Mouse (Mus musculus): ENCODE data around the gene Spred1.
A peak's percentile ranks its signal among the peaks of the same experiment; 100 is the strongest.

Spred1 gene

GRCm38 (mm10) chr2:117121212-117121983 is at the start of gene Spred1:
TSS of gene Spred1 (plus strand) at chr2:117121374.
- DNase-seq (ENCODE audit: low spot score): peak; percentile 26

GRCm38 (mm10) chr2:117071596-117071995 is 49.6 kb upstream of the Spred1 start:
- DNase-seq (ENCODE audit: low spot score): no peak

- no peak for DNase-seq (ENCODE audit: low spot score)
Measured at GRCm38 (mm10) chr2:117078711-117079110, 42.5 kb upstream of the Spred1 start.

GRCm38 (mm10) chr2:117079621-117080020 is 41.6 kb upstream of the Spred1 start:
- no peak for DNase-seq (ENCODE audit: low spot score)

- DNase-seq (ENCODE audit: low spot score): no peak
Measured at GRCm38 (mm10) chr2:117086002-117086765, 35.0 kb upstream of the Spred1 start.

- DNase-seq (ENCODE audit: low spot score): no peak
Measured at GRCm38 (mm10) chr2:117086766-117087457, 34.3 kb upstream of the Spred1 start.

GRCm38 (mm10) chr2:117087458-117087820 is 33.7 kb upstream of the Spred1 start:
- DNase-seq (ENCODE audit: low spot score): no peak

GRCm38 (mm10) chr2:117089482-117089881 is 31.7 kb upstream of the Spred1 start:
- DNase-seq (ENCODE audit: low spot score): no peak

- DNase-seq (ENCODE audit: low spot score): no peak
Measured at GRCm38 (mm10) chr2:117090061-117090460, 31.1 kb upstream of the Spred1 start.

- DNase-seq (ENCODE audit: low spot score): no peak
Measured at GRCm38 (mm10) chr2:117092946-117093401, 28.2 kb upstream of the Spred1 start.

- no peak for DNase-seq (ENCODE audit: low spot score)
Measured at GRCm38 (mm10) chr2:117095491-117095890, 25.7 kb upstream of the Spred1 start.

GRCm38 (mm10) chr2:117097305-117097704 is 23.9 kb upstream of the Spred1 start:
- DNase-seq (ENCODE audit: low spot score): no peak

GRCm38 (mm10) chr2:117099316-117099715 is 21.9 kb upstream of the Spred1 start:
- DNase-seq (ENCODE audit: low spot score): no peak

GRCm38 (mm10) chr2:117103461-117103860 is 17.7 kb upstream of the Spred1 start:
- DNase-seq (ENCODE audit: low spot score): no peak

- no peak for DNase-seq (ENCODE audit: low spot score)
Measured at GRCm38 (mm10) chr2:117105407-117105806, 15.8 kb upstream of the Spred1 start.

GRCm38 (mm10) chr2:117108059-117108458 is 13.1 kb upstream of the Spred1 start:
- DNase-seq (ENCODE audit: low spot score): no peak

- no peak for DNase-seq (ENCODE audit: low spot score)
Measured at GRCm38 (mm10) chr2:117109296-117109695, 11.9 kb upstream of the Spred1 start.

- DNase-seq (ENCODE audit: low spot score): no peak
Measured at GRCm38 (mm10) chr2:117110355-117110866, 10.8 kb upstream of the Spred1 start.

GRCm38 (mm10) chr2:117113262-117113661 is 7.9 kb upstream of the Spred1 start:
- DNase-seq (ENCODE audit: low spot score): no peak

- no peak for DNase-seq (ENCODE audit: low spot score)
Measured at GRCm38 (mm10) chr2:117113762-117114161, 7.4 kb upstream of the Spred1 start.

GRCm38 (mm10) chr2:117118516-117118915 is 2.7 kb upstream of the Spred1 start:
- no peak for DNase-seq (ENCODE audit: low spot score)

Data from ovary, postnatal 14 days (tissue).